Mouse (Mus musculus) cerebellum, adult 8-10 months (tissue): ENCODE measurements around the gene Fam213b.

Experiments used
- DNase-seq: peaks from one replicate; pipeline ENCODE4 v3.0.0; 2022

The Fam213b gene

GRCm38 (mm10) chr4:154898506-154899446 is at the start of gene Fam213b:
Fam213b (minus strand) TSS chr4:154899135.
- DNase-seq: peak; percentile 81

- DNase-seq: no peak
Measured at GRCm38 (mm10) chr4:154948066-154948939, 49.4 kb upstream of the Fam213b start.

GRCm38 (mm10) chr4:154946319-154946718 is 47.4 kb upstream of the Fam213b start:
- no peak for DNase-seq

- peak; percentile 77 for DNase-seq
Measured at GRCm38 (mm10) chr4:154944121-154944590, 45.2 kb upstream of the Fam213b start.

GRCm38 (mm10) chr4:154943323-154944039 is 44.5 kb upstream of the Fam213b start:
- DNase-seq: no peak

GRCm38 (mm10) chr4:154942632-154943322 is 43.8 kb upstream of the Fam213b start:
- DNase-seq: no peak

- DNase-seq: no peak
Measured at GRCm38 (mm10) chr4:154941831-154942230, 42.9 kb upstream of the Fam213b start.

GRCm38 (mm10) chr4:154940156-154940555 is 41.2 kb upstream of the Fam213b start:
- DNase-seq: no peak

GRCm38 (mm10) chr4:154937746-154938145 is 38.8 kb upstream of the Fam213b start:
- no peak for DNase-seq

GRCm38 (mm10) chr4:154936542-154937255 is 37.8 kb upstream of the Fam213b start:
- DNase-seq: no peak

GRCm38 (mm10) chr4:154935788-154936187 is 36.9 kb upstream of the Fam213b start:
- DNase-seq: no peak

GRCm38 (mm10) chr4:154934800-154935199 is 35.9 kb upstream of the Fam213b start:
- DNase-seq: no peak

GRCm38 (mm10) chr4:154933306-154933907 is 34.5 kb upstream of the Fam213b start:
- DNase-seq: no peak

GRCm38 (mm10) chr4:154929088-154929660 is 30.2 kb upstream of the Fam213b start:
- DNase-seq: no peak

- no peak for DNase-seq
Measured at GRCm38 (mm10) chr4:154928395-154929087, 29.6 kb upstream of the Fam213b start, which contains the start of gene Tnfrsf14. Tnfrsf14 (minus strand) TSS chr4:154928563.

- DNase-seq: no peak
Measured at GRCm38 (mm10) chr4:154927899-154928337, 29.0 kb upstream of the Fam213b start.

- no peak for DNase-seq
Measured at GRCm38 (mm10) chr4:154926969-154927898, 28.3 kb upstream of the Fam213b start.

GRCm38 (mm10) chr4:154925413-154925812 is 26.5 kb upstream of the Fam213b start:
- no peak for DNase-seq

GRCm38 (mm10) chr4:154922931-154923330 is 24.0 kb upstream of the Fam213b start:
- DNase-seq: no peak
